Mouse (Mus musculus): ENCODE measurements at regions not wholly inside any gene's neighbourhood (a gene's known extent, or its start where the extent isn't known, plus 50 kb on each side); places are given as distances from the start of the nearest gene placed in this dataset.
A peak's percentile ranks its signal among the peaks of the same experiment; 100 is the strongest.
"Not testable (repeated sequence)": the region's sequence is repeated elsewhere in the genome, so short reads cannot be mapped to it uniquely, and the experiment has no call there.

GRCm38 (mm10) chr4:23341240-23341639, 853.1 kb upstream of the Pou3f2 start:
- DNase-seq (ENCODE audit: low spot score) = no peak

- no peak for DNase-seq (ENCODE audit: low spot score)
Measured at GRCm38 (mm10) chr4:23338481-23338880, 850.3 kb upstream of the Pou3f2 start.

GRCm38 (mm10) chr4:23300617-23301016, 812.5 kb upstream of the Pou3f2 start:
- DNase-seq (ENCODE audit: low spot score) = no peak

GRCm38 (mm10) chr4:23280087-23280486, 791.9 kb upstream of the Pou3f2 start:
- no peak for DNase-seq (ENCODE audit: low spot score)

- no peak for DNase-seq (ENCODE audit: low spot score)
Measured at GRCm38 (mm10) chr4:23275203-23275602, 787.0 kb upstream of the Pou3f2 start.

- no peak for DNase-seq (ENCODE audit: low spot score)
Measured at GRCm38 (mm10) chr4:23271947-23272346, 783.8 kb upstream of the Pou3f2 start.

GRCm38 (mm10) chr4:23260371-23260770, 772.2 kb upstream of the Pou3f2 start:
- DNase-seq (ENCODE audit: low spot score) = no peak

- no peak for DNase-seq (ENCODE audit: low spot score)
Measured at GRCm38 (mm10) chr4:23234960-23235359, 746.8 kb upstream of the Pou3f2 start.

GRCm38 (mm10) chr4:23194756-23195155, 706.6 kb upstream of the Pou3f2 start:
- DNase-seq (ENCODE audit: low spot score) = not testable (repeated sequence)

- no peak for DNase-seq (ENCODE audit: low spot score)
Measured at GRCm38 (mm10) chr4:23193384-23194135, 705.4 kb upstream of the Pou3f2 start.

- no peak for DNase-seq (ENCODE audit: low spot score)
Measured at GRCm38 (mm10) chr4:23173811-23174210, 685.6 kb upstream of the Pou3f2 start.

GRCm38 (mm10) chr4:23173330-23173729, 685.2 kb upstream of the Pou3f2 start:
- no peak for DNase-seq (ENCODE audit: low spot score)

GRCm38 (mm10) chr4:23148097-23148849, 660.1 kb upstream of the Pou3f2 start:
- no peak for DNase-seq (ENCODE audit: low spot score)

- DNase-seq (ENCODE audit: low spot score) = no peak
Measured at GRCm38 (mm10) chr4:23133386-23133785, 645.2 kb upstream of the Pou3f2 start.

- DNase-seq (ENCODE audit: low spot score) = peak; percentile 79
Measured at GRCm38 (mm10) chr4:23101452-23101851, 613.3 kb upstream of the Pou3f2 start.

- no peak for DNase-seq (ENCODE audit: low spot score)
Measured at GRCm38 (mm10) chr4:23079521-23079920, 591.4 kb upstream of the Pou3f2 start.

- no peak for DNase-seq (ENCODE audit: low spot score)
Measured at GRCm38 (mm10) chr4:23077603-23078002, 589.4 kb upstream of the Pou3f2 start.

- no peak for DNase-seq (ENCODE audit: low spot score)
Measured at GRCm38 (mm10) chr4:23050701-23051317, 562.6 kb upstream of the Pou3f2 start.

GRCm38 (mm10) chr4:23037784-23038183, 549.6 kb upstream of the Pou3f2 start:
- no peak for DNase-seq (ENCODE audit: low spot score)

GRCm38 (mm10) chr4:23031271-23031670, 543.1 kb upstream of the Pou3f2 start:
- DNase-seq (ENCODE audit: low spot score) = no peak

GRCm38 (mm10) chr4:23022177-23022576, 534.0 kb upstream of the Pou3f2 start:
- DNase-seq (ENCODE audit: low spot score) = no peak

GRCm38 (mm10) chr4:23010346-23010745, 522.2 kb upstream of the Pou3f2 start:
- no peak for DNase-seq (ENCODE audit: low spot score)

All from thymus, postnatal 0 days (tissue).